Mouse (Mus musculus): ENCODE measurements around the gene Ccl17. TPM values are rescaled to one million over a fixed set of nuclear protein-coding genes. Genes with fewer than 3 reads are reported as not detected.

Ccl17 gene
- total RNA-seq, 1 experiment = 5.1 TPM

- Histone ChIP-seq H3K4me3 (ENCODE audit: insufficient read depth in 1 of 2, low read depth in 1 of 2, low read length in 2 of 2, poor library complexity in 1 of 2, severe bottlenecking in 1 of 2) (no peak overlapping the region), H3K4me1 (ENCODE audit: control insufficient read depth in 2 of 2, insufficient read depth in 2 of 2, low read length in 2 of 2, poor library complexity in 1 of 2) (no peaks in the 10 kb centered on the region), H3K36me3 (ENCODE audit: control insufficient read depth, insufficient read depth, low read length, poor library complexity, severe bottlenecking) (no peaks in the 10 kb centered on the region), H3K27ac (ENCODE audit: insufficient read depth, low read depth, low read length, poor library complexity, severe bottlenecking) (no peak overlapping the region), H3K9me3 (ENCODE audit: control insufficient read depth, insufficient read depth, low read depth, low read length) (no peaks in the 10 kb centered on the region), H3K9ac (ENCODE audit: insufficient read depth, low read depth, low read length, poor library complexity, severe bottlenecking) (no peak overlapping the region)
- in situ Hi-C loops (cut with MboI; ENCODE audit: low sequenced_read_pairs in 2 of 2, unreplicated experiment in 2 of 2) = loop anchor here (5.0 to 10.0 kb wide), 2 partner anchors 103 to 105 kb away; no protein-coding TSS in a partner anchor
- TF ChIP-seq CHD2 (IDR thresholded peaks at IDR 0.05; ENCODE audit: low read depth, low read length) = no peak
- no peak for TF ChIP-seq ZC3H11A (IDR thresholded peaks at IDR 0.05; ENCODE audit: borderline replicate concordance, low read depth, low read length)
- TF ChIP-seq ZNF384 (IDR thresholded peaks at IDR 0.05; ENCODE audit: low read depth, low read length) = no peak
- TF ChIP-seq MAFK (IDR thresholded peaks at IDR 0.05; ENCODE audit: insufficient read depth, low read depth, low read length) = no peak
- TF ChIP-seq HCFC1 (IDR thresholded peaks at IDR 0.05; ENCODE audit: borderline replicate concordance, insufficient read depth, low read length) = no peak
- DNase-seq (ENCODE audit: low read depth, low spot score) = no peak
Observed at GRCm38 (mm10) chr8:94807506-94807905, 2.7 kb upstream of the Ccl17 start.

- H3K9me3 ChIP-seq (ENCODE audit: control insufficient read depth, insufficient read depth, low read depth, low read length) = no peaks in the 10 kb centered on the region
- DNase-seq (ENCODE audit: low read depth, low spot score) = no peak
- no peak overlapping the region for H3K4me3 ChIP-seq (ENCODE audit: insufficient read depth in 1 of 2, low read depth in 1 of 2, low read length in 2 of 2, poor library complexity in 1 of 2, severe bottlenecking in 1 of 2)
- no peaks in the 10 kb centered on the region for H3K4me1 ChIP-seq (ENCODE audit: control insufficient read depth in 2 of 2, insufficient read depth in 2 of 2, low read length in 2 of 2, poor library complexity in 1 of 2)
- H3K9ac ChIP-seq (ENCODE audit: insufficient read depth, low read depth, low read length, poor library complexity, severe bottlenecking) = no peak overlapping the region
- no peak overlapping the region for H3K27ac ChIP-seq (ENCODE audit: insufficient read depth, low read depth, low read length, poor library complexity, severe bottlenecking)
- no peak for TF ChIP-seq HCFC1 (IDR thresholded peaks at IDR 0.05; ENCODE audit: borderline replicate concordance, insufficient read depth, low read length)
- no peak for TF ChIP-seq MAFK (IDR thresholded peaks at IDR 0.05; ENCODE audit: insufficient read depth, low read depth, low read length)
- TF ChIP-seq CHD2 (IDR thresholded peaks at IDR 0.05; ENCODE audit: low read depth, low read length) = no peak
- TF ChIP-seq ZC3H11A (IDR thresholded peaks at IDR 0.05; ENCODE audit: borderline replicate concordance, low read depth, low read length) = no peak
- no peak for TF ChIP-seq ZNF384 (IDR thresholded peaks at IDR 0.05; ENCODE audit: low read depth, low read length)
- in situ Hi-C loops (cut with MboI; ENCODE audit: low sequenced_read_pairs in 2 of 2, unreplicated experiment in 2 of 2) = loop anchor here (5.0 to 10.0 kb wide), 2 partner anchors 104 to 106 kb away; no protein-coding TSS in a partner anchor
- no peaks in the 10 kb centered on the region for H3K36me3 ChIP-seq (ENCODE audit: control insufficient read depth, insufficient read depth, low read length, poor library complexity, severe bottlenecking)
Observed at GRCm38 (mm10) chr8:94808372-94808771, 1.9 kb upstream of the Ccl17 start.

DNA sequence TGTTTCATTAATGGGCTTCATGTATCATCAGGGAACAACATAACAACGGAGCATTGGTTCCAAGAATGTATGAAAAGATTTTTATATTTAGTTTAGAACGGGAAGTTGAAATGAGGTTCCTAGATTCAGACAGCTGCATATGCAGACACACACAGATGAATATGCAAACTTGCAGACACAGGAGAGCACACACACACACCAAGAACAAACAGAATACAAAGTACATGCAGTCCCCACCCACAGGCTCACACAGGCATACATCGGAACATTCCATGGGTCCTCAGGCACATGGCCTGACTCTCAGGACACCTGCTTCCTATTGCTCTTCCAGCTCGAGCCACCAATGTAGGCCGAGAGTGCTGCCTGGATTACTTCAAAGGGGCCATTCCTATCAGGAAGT lies 602 bp downstream of the Ccl17 start:
- no peaks in the 10 kb centered on the region for H3K9me3 ChIP-seq (ENCODE audit: control insufficient read depth, insufficient read depth, low read depth, low read length)
- DNase-seq (ENCODE audit: low read depth, low spot score) = no peak
- H3K4me1 ChIP-seq (ENCODE audit: control insufficient read depth in 2 of 2, insufficient read depth in 2 of 2, low read length in 2 of 2, poor library complexity in 1 of 2) = no peaks in the 10 kb centered on the region
- H3K36me3 ChIP-seq (ENCODE audit: control insufficient read depth, insufficient read depth, low read length, poor library complexity, severe bottlenecking) = no peaks in the 10 kb centered on the region
- in situ Hi-C loops (cut with MboI; ENCODE audit: low sequenced_read_pairs in 2 of 2, unreplicated experiment in 2 of 2) = no loop called here
- no peak for TF ChIP-seq MAFK (IDR thresholded peaks at IDR 0.05; ENCODE audit: insufficient read depth, low read depth, low read length)
- TF ChIP-seq ZC3H11A (IDR thresholded peaks at IDR 0.05; ENCODE audit: borderline replicate concordance, low read depth, low read length) = no peak
- TF ChIP-seq ZNF384 (IDR thresholded peaks at IDR 0.05; ENCODE audit: low read depth, low read length) = no peak
- TF ChIP-seq HCFC1 (IDR thresholded peaks at IDR 0.05; ENCODE audit: borderline replicate concordance, insufficient read depth, low read length) = no peak
- TF ChIP-seq CHD2 (IDR thresholded peaks at IDR 0.05; ENCODE audit: low read depth, low read length) = no peak
- H3K27ac ChIP-seq (ENCODE audit: insufficient read depth, low read depth, low read length, poor library complexity, severe bottlenecking) = no peak overlapping the region
- no peak overlapping the region for H3K4me3 ChIP-seq (ENCODE audit: insufficient read depth in 1 of 2, low read depth in 1 of 2, low read length in 2 of 2, poor library complexity in 1 of 2, severe bottlenecking in 1 of 2)
- H3K9ac ChIP-seq (ENCODE audit: insufficient read depth, low read depth, low read length, poor library complexity, severe bottlenecking) = no peak overlapping the region

- DNase-seq (ENCODE audit: low read depth, low spot score) = no peak
- Histone ChIP-seq H3K36me3 (ENCODE audit: control insufficient read depth, insufficient read depth, low read length, poor library complexity, severe bottlenecking) (no peaks in the 10 kb centered on the region), H3K9me3 (ENCODE audit: control insufficient read depth, insufficient read depth, low read depth, low read length) (no peaks in the 10 kb centered on the region), H3K4me3 (ENCODE audit: insufficient read depth in 1 of 2, low read depth in 1 of 2, low read length in 2 of 2, poor library complexity in 1 of 2, severe bottlenecking in 1 of 2) (no peak overlapping the region), H3K4me1 (ENCODE audit: control insufficient read depth in 2 of 2, insufficient read depth in 2 of 2, low read length in 2 of 2, poor library complexity in 1 of 2) (no peaks in the 10 kb centered on the region), H3K9ac (ENCODE audit: insufficient read depth, low read depth, low read length, poor library complexity, severe bottlenecking) (no peak overlapping the region), H3K27ac (ENCODE audit: insufficient read depth, low read depth, low read length, poor library complexity, severe bottlenecking) (no peak overlapping the region)
- no peak for TF ChIP-seq ZNF384 (IDR thresholded peaks at IDR 0.05; ENCODE audit: low read depth, low read length)
- no peak for TF ChIP-seq MAFK (IDR thresholded peaks at IDR 0.05; ENCODE audit: insufficient read depth, low read depth, low read length)
- no peak for TF ChIP-seq ZC3H11A (IDR thresholded peaks at IDR 0.05; ENCODE audit: borderline replicate concordance, low read depth, low read length)
- no peak for TF ChIP-seq CHD2 (IDR thresholded peaks at IDR 0.05; ENCODE audit: low read depth, low read length)
- no peak for TF ChIP-seq HCFC1 (IDR thresholded peaks at IDR 0.05; ENCODE audit: borderline replicate concordance, insufficient read depth, low read length)
- in situ Hi-C loops (cut with MboI; ENCODE audit: low sequenced_read_pairs in 2 of 2, unreplicated experiment in 2 of 2) = no loop called here
Observed at GRCm38 (mm10) chr8:94811654-94812053, 1.4 kb downstream of the Ccl17 start.

DNA sequence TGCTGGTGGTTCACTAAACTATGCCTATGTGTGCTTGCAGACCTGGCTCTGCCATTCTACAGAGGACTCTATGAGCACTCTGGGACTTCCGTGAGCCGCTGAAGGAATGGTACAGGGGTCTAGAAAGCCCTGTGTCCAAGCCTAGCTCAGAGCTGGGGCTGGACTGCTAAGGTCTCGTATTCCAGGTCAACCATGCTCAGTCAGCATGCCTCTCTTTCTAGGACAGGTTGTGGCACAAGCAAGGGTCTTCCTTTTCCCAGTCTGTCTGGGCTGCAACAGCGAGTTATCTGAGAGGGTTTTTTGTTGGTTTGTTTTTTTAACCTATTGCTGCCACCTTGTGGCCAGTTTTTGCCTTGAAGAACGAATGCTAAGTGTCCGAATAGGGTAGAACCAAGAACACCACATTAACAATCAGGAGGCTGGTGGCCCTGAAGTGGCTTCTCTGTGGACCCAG lies 2.4 kb downstream of the Ccl17 start:
- Histone ChIP-seq H3K4me1 (ENCODE audit: control insufficient read depth in 2 of 2, insufficient read depth in 2 of 2, low read length in 2 of 2, poor library complexity in 1 of 2) (no peaks in the 10 kb centered on the region), H3K36me3 (ENCODE audit: control insufficient read depth, insufficient read depth, low read length, poor library complexity, severe bottlenecking) (no peaks in the 10 kb centered on the region), H3K9me3 (ENCODE audit: control insufficient read depth, insufficient read depth, low read depth, low read length) (no peaks in the 10 kb centered on the region), H3K4me3 (ENCODE audit: insufficient read depth in 1 of 2, low read depth in 1 of 2, low read length in 2 of 2, poor library complexity in 1 of 2, severe bottlenecking in 1 of 2) (no peak overlapping the region), H3K27ac (ENCODE audit: insufficient read depth, low read depth, low read length, poor library complexity, severe bottlenecking) (no peak overlapping the region), H3K9ac (ENCODE audit: insufficient read depth, low read depth, low read length, poor library complexity, severe bottlenecking) (no peak overlapping the region)
- DNase-seq (ENCODE audit: low read depth, low spot score) = peak; percentile 91
- peak; percentile 61; the same call in 1 of the 2 replicates for TF ChIP-seq ZC3H11A (IDR thresholded peaks at IDR 0.05; ENCODE audit: borderline replicate concordance, low read depth, low read length)
- TF ChIP-seq HCFC1 (IDR thresholded peaks at IDR 0.05; ENCODE audit: borderline replicate concordance, insufficient read depth, low read length) = no peak
- no peak for TF ChIP-seq MAFK (IDR thresholded peaks at IDR 0.05; ENCODE audit: insufficient read depth, low read depth, low read length)
- TF ChIP-seq CHD2 (IDR thresholded peaks at IDR 0.05; ENCODE audit: low read depth, low read length) = no peak
- TF ChIP-seq ZNF384 (IDR thresholded peaks at IDR 0.05; ENCODE audit: low read depth, low read length) = peak; percentile 68; the same call in 1 of the 2 replicates
- in situ Hi-C loops (cut with MboI; ENCODE audit: low sequenced_read_pairs in 2 of 2, unreplicated experiment in 2 of 2) = no loop called here
